Mouse (Mus musculus) CH12.LX (cell line): ENCODE results near the gene Med20.

Source experiments
- CHD2 ChIP-seq: IDR thresholded peaks from 2 replicates; pipeline ENCODE4 v1.6.1; 2011; ENCODE audit warnings: low read length, improper control_type of control experiment
- EP300 ChIP-seq: IDR thresholded peaks from 2 replicates; pipeline ENCODE4 v1.6.1; 2011; ENCODE audit warnings: low read length, improper control_type of control experiment
- ETS1 ChIP-seq: conservative IDR thresholded peaks from 2 replicates; pipeline ENCODE4 v1.6.1; 2012; ENCODE audit warnings: low read depth, mild to moderate bottlenecking, inconsistent platforms, low read length, improper control_type of control experiment, moderate library complexity
- POLR2A ChIP-seq: IDR thresholded peaks from 2 replicates; pipeline ENCODE4 v1.6.1; 2011; ENCODE audit warnings: low read depth, mild to moderate bottlenecking, improper control_type of control experiment, low read length
- USF1 ChIP-seq: IDR thresholded peaks from 2 replicates; pipeline ENCODE4 v1.6.1; 2014; ENCODE audit warnings: low read depth, mild to moderate bottlenecking, inconsistent platforms, low read length, improper control_type of control experiment
- ZMIZ1 ChIP-seq: IDR thresholded peaks from 2 replicates; pipeline ENCODE4 v1.6.1; 2012; ENCODE audit warnings: low read depth, mild to moderate bottlenecking, inconsistent platforms, low read length, improper control_type of control experiment

DNA sequence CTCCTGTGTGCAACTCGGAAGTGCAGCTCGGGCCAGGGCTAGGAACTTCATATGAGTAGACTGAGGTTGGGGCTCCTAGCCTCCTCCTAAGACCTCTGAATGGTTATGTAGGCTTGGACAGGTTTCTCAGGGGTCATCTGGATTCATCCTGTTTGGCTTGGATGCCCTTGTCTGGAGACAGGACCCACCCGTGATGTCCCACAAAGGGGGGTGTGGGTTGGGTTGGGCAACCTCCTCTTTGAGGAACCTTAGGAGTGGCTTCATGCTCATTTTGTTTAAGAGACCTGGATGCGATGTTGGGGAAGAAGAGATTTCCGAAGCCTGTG is 14.6 kb upstream of the Med20 start:
- no peak for TF ChIP-seq ZMIZ1
- no peak for TF ChIP-seq POLR2A
- no peak for TF ChIP-seq ETS1
- TF ChIP-seq EP300 = no peak
- no peak for TF ChIP-seq USF1
- no peak for TF ChIP-seq CHD2
